ENCODE assay signal across 8 mouse cellular contexts in the genomic region with DNA sequence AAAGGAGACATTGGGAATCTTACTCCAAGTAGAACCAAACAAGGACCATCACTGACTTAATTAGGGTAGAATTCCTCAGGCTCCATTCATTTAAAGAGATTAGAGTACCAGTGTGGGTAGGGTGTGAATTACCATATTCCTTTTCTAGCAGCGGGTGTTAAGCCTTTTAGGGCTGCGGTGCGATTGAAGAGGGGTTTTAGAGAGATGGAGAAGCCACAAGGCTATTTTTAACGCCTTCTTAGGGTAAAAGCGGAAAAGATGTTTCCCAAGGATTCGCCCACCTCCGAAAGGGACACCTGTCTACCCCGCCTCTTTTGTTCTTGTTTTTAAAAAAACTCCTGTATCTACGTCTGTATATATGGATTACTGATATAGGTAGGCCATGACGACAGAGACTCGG. TPM values are rescaled to one million over a fixed set of nuclear protein-coding genes. Genes with fewer than 3 reads are reported as not detected.
A peak's percentile ranks its signal among the peaks of the same experiment; 100 is the strongest.
DNase-seq lines count a peak whose midpoint lies in the region; ATAC-seq and TF ChIP-seq lines count a peak whose summit lies in the region.

No protein-coding gene starts in this region.

- 2% methylated on average over 11 of the region's 11 CpGs for WGBS in spleen, adult 2 months
- 2% methylated on average over 11 of the region's 11 CpGs for WGBS in limb, embryonic 11.5 days
- WGBS in stomach, embryonic 15.5 days, result 2% methylated on average over 11 of the region's 11 CpGs

- H3K36me3 ChIP-seq in erythroblast, embryonic 14.5 days (ENCODE audit: control insufficient read depth), result peaks cover 55% of the 10 kb centered on the region
- H3K36me3 ChIP-seq in spleen, adult 2 months (ENCODE audit: control insufficient read depth, insufficient read depth, low read length), result peaks cover 8% of the 10 kb centered on the region
- H3K36me3 ChIP-seq in limb, embryonic 11.5 days (ENCODE audit: control insufficient read depth, insufficient read depth, low read length), result no peaks in the 10 kb centered on the region; the same call in 1 of the 2 replicates
- peaks cover 10% of the 10 kb centered on the region for H3K36me3 ChIP-seq in stomach, embryonic 15.5 days

- no peak for DNase-seq in spleen, adult 2 months (ENCODE audit: low read depth in 1 of 2, low spot score in 2 of 2)
- no peak for DNase-seq in spleen, adult 18-20 months
- no peak for DNase-seq in limb, embryonic 11.5 days (ENCODE audit: low spot score)
- DNase-seq in left cerebral cortex, adult 18-20 months (ENCODE audit: low spot score in 2 of 2), result no peak
- DNase-seq in kidney, postnatal 10 days, result no peak

- no peaks in the 10 kb centered on the region for H3K27me3 ChIP-seq in erythroblast, embryonic 14.5 days (ENCODE audit: control insufficient read depth)
- H3K27me3 ChIP-seq in spleen, adult 2 months (ENCODE audit: control insufficient read depth, insufficient read depth, low read length), result no peaks in the 10 kb centered on the region
- no peaks in the 10 kb centered on the region for H3K27me3 ChIP-seq in limb, embryonic 11.5 days (ENCODE audit: control insufficient read depth, insufficient read depth, low read length)
- no peaks in the 10 kb centered on the region for H3K27me3 ChIP-seq in stomach, embryonic 15.5 days (replicated peaks)

- ATAC-seq in erythroblast, adult 5-6 weeks (replicated peaks; ENCODE audit: low FRiP score, poor library complexity, severe bottlenecking), result no peak
- ATAC-seq in limb, embryonic 11.5 days (ENCODE audit: insufficient number of reproducible peaks, low FRiP score, low TSS enrichment, low read depth), result no peak
- no peak for ATAC-seq in stomach, embryonic 15.5 days (ENCODE audit: insufficient read depth, low FRiP score, low read depth)

- H3K4me1 ChIP-seq in erythroblast, embryonic 14.5 days (ENCODE audit: control insufficient read depth), result peaks cover 52% of the 10 kb centered on the region
- peaks cover 5% of the 10 kb centered on the region; the same call in 1 of the 2 replicates for H3K4me1 ChIP-seq in spleen, adult 2 months (ENCODE audit: control insufficient read depth, insufficient read depth, insufficient read length)
- H3K4me1 ChIP-seq in limb, embryonic 11.5 days (ENCODE audit: control insufficient read depth, insufficient read depth, low read length), result peaks cover 8% of the 10 kb centered on the region; the same call in 1 of the 2 replicates
- H3K4me1 ChIP-seq in stomach, embryonic 15.5 days, result peaks cover 14% of the 10 kb centered on the region

- H3K4me2 ChIP-seq in limb, embryonic 11.5 days (ENCODE audit: low read depth, severe bottlenecking), result peak overlapping the region; percentile 73
- H3K4me2 ChIP-seq in stomach, embryonic 15.5 days, result peak overlapping the region; percentile 73

- peak overlapping the region; percentile 84 for H3K9ac ChIP-seq in limb, embryonic 11.5 days (ENCODE audit: low read length)
- peak overlapping the region; percentile 95; the same call in 1 of the 2 replicates for H3K9ac ChIP-seq in stomach, embryonic 15.5 days

- TF ChIP-seq POLR2A in spleen, adult 2 months (IDR thresholded peaks at IDR 0.05; ENCODE audit: low read depth, low read length), result no peak

- peak overlapping the region; percentile 77 for H3K4me3 ChIP-seq in erythroblast, embryonic 14.5 days (replicated peaks)
- H3K4me3 ChIP-seq in spleen, adult 2 months (ENCODE audit: extremely low read depth, insufficient read depth, insufficient read length), result peak overlapping the region; percentile 82; the same call in 1 of the 2 replicates
- peak overlapping the region; percentile 86 for H3K4me3 ChIP-seq in limb, embryonic 11.5 days (ENCODE audit: low read depth, low read length)
- peak overlapping the region; percentile 97 for H3K4me3 ChIP-seq in stomach, embryonic 15.5 days (replicated peaks)

- H3K9me3 ChIP-seq in erythroblast, embryonic 14.5 days (ENCODE audit: control insufficient read depth, low read length), result no peaks in the 10 kb centered on the region
- H3K9me3 ChIP-seq in limb, embryonic 11.5 days (ENCODE audit: control insufficient read depth, low read length), result no peaks in the 10 kb centered on the region
- no peaks in the 10 kb centered on the region for H3K9me3 ChIP-seq in stomach, embryonic 15.5 days

- no peak overlapping the region for H3K27ac ChIP-seq in spleen, adult 2 months (ENCODE audit: insufficient read depth, low read length)
- H3K27ac ChIP-seq in limb, embryonic 11.5 days (replicated peaks; ENCODE audit: low read depth, low read length), result no peak overlapping the region
- H3K27ac ChIP-seq in stomach, embryonic 15.5 days, result no peak overlapping the region

- TF ChIP-seq CTCF in spleen, adult 2 months (IDR thresholded peaks at IDR 0.05; ENCODE audit: extremely low read depth, insufficient read depth, insufficient read length, insufficient replicate concordance), result no peak

RNA-seq across cellular contexts. Expression of gene Zcrb1, which starts 0.9 kb away (rescaled TPM):
- 22.4 and 25.7 TPM in 2 replicates for polyA plus RNA-seq in erythroblast, embryonic 14.5 days (2012)
- 50.6 and 51.7 TPM in 2 replicates for total RNA-seq in erythroblast, adult 5-6 weeks (2015; ENCODE audit: low replicate concordance)
- total RNA-seq in erythroblast, adult 5-6 weeks (2017; ENCODE audit: low replicate concordance), result 31.6 and 59.4 TPM in 2 replicates
- 9.8 and 11.9 TPM in 2 replicates for polyA plus RNA-seq in spleen, adult 2 months (2012; rRNA removed)
- 158 and 166 TPM in 2 replicates for polyA plus RNA-seq in limb, embryonic 11.5 days (2014; fragmentation: Nextera tagmentation; extraction: Ambion mirVana)
- polyA plus RNA-seq in stomach, embryonic 15.5 days (2015; fragmentation: Nextera tagmentation; extraction: Ambion mirVana), result 122 and 123 TPM in 2 replicates
- 10 to 100 TPM; 73.4 to 74.4 TPM for total RNA-seq in left cerebral cortex, adult 18-20 months (2021)

RNA-seq across cellular contexts. Expression of gene Pphln1, which starts 0.9 kb away (rescaled TPM):
- polyA plus RNA-seq in erythroblast, embryonic 14.5 days (2012), result 0.20 and 0.42 TPM in 2 replicates
- total RNA-seq in erythroblast, adult 5-6 weeks (2015; ENCODE audit: low replicate concordance), result 14.4 and 15.7 TPM in 2 replicates
- total RNA-seq in erythroblast, adult 5-6 weeks (2017; ENCODE audit: low replicate concordance), result 9.2 and 9.3 TPM in 2 replicates
- 5.4 and 6.4 TPM in 2 replicates for polyA plus RNA-seq in spleen, adult 2 months (2012; rRNA removed)
- polyA plus RNA-seq in limb, embryonic 11.5 days (2014; fragmentation: Nextera tagmentation; extraction: Ambion mirVana), result 63.2 and 66.6 TPM in 2 replicates
- 41.4 and 41.9 TPM in 2 replicates for polyA plus RNA-seq in stomach, embryonic 15.5 days (2015; fragmentation: Nextera tagmentation; extraction: Ambion mirVana)
- total RNA-seq in left cerebral cortex, adult 18-20 months (2021), result 10 to 100 TPM; 43.9 to 47.7 TPM
